Mouse (Mus musculus) neural tube, embryonic 11.5 days (tissue): ENCODE measurements around the gene Dok4. TPM values are rescaled to one million over a fixed set of nuclear protein-coding genes. Genes with fewer than 3 reads are reported as not detected.

ENCODE experiments used
- ATAC-seq: fragments of 200-750 bp; cut with Nextera tagmentation; 2 replicates; pipeline ENCODE4 v1.8.0; 2017; ENCODE audit warnings: moderate number of reproducible peaks, mild to moderate bottlenecking, moderate TSS enrichment, moderate library complexity; ENCODE audit not compliant: insufficient read depth, low FRiP score, low TSS enrichment
- DNase-seq: peaks from one replicate; pipeline ENCODE4 v3.0.0-alpha.2; 2015; ENCODE audit warnings: low spot score
- H3K27ac ChIP-seq: fragments of 300-500 bp; sonication (generic); 2 replicates; pipeline ENCODE4 v1.5.1; 2014; ENCODE audit warnings: low read depth, mild to moderate bottlenecking, low read length
- H3K27me3 ChIP-seq: fragments of 300-500 bp; sonication (generic); 2 replicates; pipeline ENCODE4 v1.6.1; 2014; ENCODE audit warnings: mild to moderate bottlenecking, low read length, mixed read lengths; ENCODE audit not compliant: control insufficient read depth, insufficient read depth
- H3K36me3 ChIP-seq: fragments of 300-500 bp; sonication (generic); 2 replicates; pipeline ENCODE4 v1.6.1; 2014; ENCODE audit warnings: mild to moderate bottlenecking, low read length, moderate library complexity, mixed read lengths; ENCODE audit not compliant: control insufficient read depth, insufficient read depth
- H3K4me1 ChIP-seq: fragments of 300-500 bp; sonication (generic); 2 replicates; pipeline ENCODE4 v1.6.1; 2014; ENCODE audit warnings: low read length, mixed read lengths; ENCODE audit not compliant: control insufficient read depth, insufficient read depth
- H3K4me2 ChIP-seq: fragments of 300-500 bp; sonication (generic); 2 replicates; pipeline ENCODE4 v1.6.1; 2014; ENCODE audit warnings: low read depth, mild to moderate bottlenecking, moderate library complexity
- H3K4me3 ChIP-seq: fragments of 300-500 bp; sonication (generic); 2 replicates; pipeline ENCODE4 v1.5.1; 2014; ENCODE audit warnings: low read depth, low read length
- H3K9ac ChIP-seq: fragments of 300-500 bp; sonication (generic); 2 replicates; pipeline ENCODE4 v1.6.1; 2014; ENCODE audit warnings: mild to moderate bottlenecking, low read length
- H3K9me3 ChIP-seq: fragments of 300-500 bp; sonication (generic); 2 replicates; pipeline ENCODE4 v1.6.1; 2016; ENCODE audit warnings: low read length; ENCODE audit not compliant: control insufficient read depth
- WGBS: fragments of 180-500 bp; shearing (Covaris S2); extraction: QIAGEN DNeasy Blood & Tissue Kit; methylation state at CpG from one replicate; pipeline ENCODE4 v1.1.7; 2014; 5-methylcytosine and 5-hydroxymethylcytosine counted together
- polyA plus RNA-seq: library from polyadenylated mRNA; unstranded; fragments of >200 nt; fragmentation: Nextera tagmentation; extraction: Ambion mirVana; gene quantifications from 2 replicates; pipeline ENCODE4 v1.2.1, GENCODE M21; 2014

Gene Dok4
- polyA plus RNA-seq, 1 experiment from 2014 or later, result 18.5 TPM

- Histone ChIP-seq H3K4me1 (peaks cover 14% of the 10 kb centered on the region), H3K9me3 (no peaks in the 10 kb centered on the region), H3K27ac (no peak overlapping the region), H3K4me2 (no peak overlapping the region), H3K9ac (no peak overlapping the region), H3K36me3 (no peaks in the 10 kb centered on the region; the same call in 1 of the 2 replicates), H3K27me3 (no peaks in the 10 kb centered on the region), H3K4me3 (no peak overlapping the region)
- 29% methylated on average over 5 of the region's 5 CpGs for WGBS
- no peak for DNase-seq
- ATAC-seq, result no peak
Measured at GRCm38 (mm10) chr8:94901031-94901430, 24.9 kb upstream of the Dok4 start.

GRCm38 (mm10) chr8:94900617-94901016 is 24.5 kb upstream of the Dok4 start:
- H3K4me2 ChIP-seq, result no peak overlapping the region
- 20% methylated on average over 6 of the region's 6 CpGs for WGBS
- H3K27me3 ChIP-seq, result no peaks in the 10 kb centered on the region
- no peak for ATAC-seq
- peaks cover 14% of the 10 kb centered on the region for H3K4me1 ChIP-seq
- H3K9ac ChIP-seq, result no peak overlapping the region
- no peaks in the 10 kb centered on the region for H3K9me3 ChIP-seq
- no peak overlapping the region for H3K27ac ChIP-seq
- H3K36me3 ChIP-seq, result no peaks in the 10 kb centered on the region; the same call in 1 of the 2 replicates
- H3K4me3 ChIP-seq, result no peak overlapping the region
- no peak for DNase-seq

GRCm38 (mm10) chr8:94899262-94899661 is 23.1 kb upstream of the Dok4 start:
- Histone ChIP-seq H3K9me3 (no peaks in the 10 kb centered on the region), H3K9ac (no peak overlapping the region), H3K27me3 (no peaks in the 10 kb centered on the region), H3K36me3 (no peaks in the 10 kb centered on the region), H3K4me3 (no peak overlapping the region), H3K27ac (no peak overlapping the region), H3K4me1 (peaks cover 14% of the 10 kb centered on the region), H3K4me2 (no peak overlapping the region)
- 6% methylated on average over 11 of the region's 11 CpGs for WGBS
- ATAC-seq, result no peak
- DNase-seq, result no peak

GRCm38 (mm10) chr8:94892917-94893316 is 16.8 kb upstream of the Dok4 start:
- DNase-seq, result no peak
- no peak for ATAC-seq
- H3K27ac ChIP-seq, result no peak overlapping the region
- H3K27me3 ChIP-seq, result no peaks in the 10 kb centered on the region
- no peaks in the 10 kb centered on the region for H3K4me1 ChIP-seq
- H3K4me3 ChIP-seq, result no peak overlapping the region
- H3K9me3 ChIP-seq, result no peaks in the 10 kb centered on the region
- no peaks in the 10 kb centered on the region for H3K36me3 ChIP-seq
- H3K4me2 ChIP-seq, result no peak overlapping the region
- no peak overlapping the region for H3K9ac ChIP-seq
- WGBS, result 39% methylated on average over 2 of the region's 2 CpGs

- no peak for DNase-seq
- H3K27me3 ChIP-seq, result no peaks in the 10 kb centered on the region
- no peaks in the 10 kb centered on the region for H3K9me3 ChIP-seq
- H3K4me3 ChIP-seq, result no peak overlapping the region
- WGBS, result 35% methylated on average over 14 of the region's 14 CpGs
- H3K36me3 ChIP-seq, result no peaks in the 10 kb centered on the region
- H3K4me2 ChIP-seq, result no peak overlapping the region
- no peak overlapping the region for H3K9ac ChIP-seq
- no peak for ATAC-seq
- no peaks in the 10 kb centered on the region for H3K4me1 ChIP-seq
- H3K27ac ChIP-seq, result no peak overlapping the region
Measured at GRCm38 (mm10) chr8:94888383-94889036, 12.4 kb upstream of the Dok4 start.

GRCm38 (mm10) chr8:94880742-94881141 is 4.6 kb upstream of the Dok4 start:
- no peaks in the 10 kb centered on the region for H3K9me3 ChIP-seq
- no peak overlapping the region for H3K9ac ChIP-seq
- no peak overlapping the region for H3K27ac ChIP-seq
- 0 out of 2 replicates have a peak, but pooled peaks cover under 1% of the 10 kb centered on the region for H3K27me3 ChIP-seq
- H3K36me3 ChIP-seq, result no peaks in the 10 kb centered on the region
- no peak overlapping the region for H3K4me3 ChIP-seq
- peaks cover 4% of the 10 kb centered on the region; the same call in 1 of the 2 replicates for H3K4me1 ChIP-seq
- WGBS, result 78% methylated on average over 4 of the region's 4 CpGs
- DNase-seq (no peak), ATAC-seq (no peak)
- no peak overlapping the region for H3K4me2 ChIP-seq

GRCm38 (mm10) chr8:94876820-94877219 is 690 bp upstream of the Dok4 start:
- DNase-seq (no peak), ATAC-seq (no peak)
- Histone ChIP-seq H3K36me3 (no peaks in the 10 kb centered on the region), H3K9ac (no peak overlapping the region), H3K27ac (no peak overlapping the region), H3K4me3 (no peak overlapping the region), H3K4me1 (peaks cover 20% of the 10 kb centered on the region), H3K4me2 (no peak overlapping the region), H3K27me3 (peaks cover 14% of the 10 kb centered on the region), H3K9me3 (no peaks in the 10 kb centered on the region)
- WGBS, result 48% methylated on average over 3 of the region's 3 CpGs

- DNase-seq (no peak), ATAC-seq (peak; percentile 28; the same call in 1 of the 2 replicates)
- Histone ChIP-seq H3K4me1 (peaks cover 20% of the 10 kb centered on the region), H3K4me3 (peak overlapping the region; percentile 58), H3K9ac (peak overlapping the region; percentile 61), H3K27me3 (peaks cover 14% of the 10 kb centered on the region), H3K9me3 (no peaks in the 10 kb centered on the region), H3K27ac (no peak overlapping the region), H3K4me2 (peak overlapping the region; percentile 95), H3K36me3 (no peaks in the 10 kb centered on the region)
- WGBS, result 0% methylated on average over 14 of the region's 20 CpGs
Measured at GRCm38 (mm10) chr8:94875871-94876150, 319 bp downstream of the Dok4 start.

GRCm38 (mm10) chr8:94875096-94875870 is 847 bp downstream of the Dok4 start:
- Histone ChIP-seq H3K27ac (no peak overlapping the region), H3K27me3 (peaks cover 14% of the 10 kb centered on the region), H3K9ac (peak overlapping the region; percentile 61), H3K4me2 (peak overlapping the region; percentile 95), H3K36me3 (no peaks in the 10 kb centered on the region), H3K4me3 (peak overlapping the region; percentile 58), H3K9me3 (no peaks in the 10 kb centered on the region), H3K4me1 (peaks cover 20% of the 10 kb centered on the region)
- no peak for DNase-seq
- 20% methylated on average over 17 of the region's 17 CpGs for WGBS
- no peak for ATAC-seq
